Mouse (Mus musculus): ENCODE data around the gene Ddx1. TPM values are rescaled to one million over a fixed set of nuclear protein-coding genes. Genes with fewer than 3 reads are reported as not detected.

Gene Ddx1
- 97.4 and 102 TPM in 2 replicates for polyA plus RNA-seq (2016; fragmentation: Nextera tagmentation; extraction: Ambion mirVana)

DNA sequence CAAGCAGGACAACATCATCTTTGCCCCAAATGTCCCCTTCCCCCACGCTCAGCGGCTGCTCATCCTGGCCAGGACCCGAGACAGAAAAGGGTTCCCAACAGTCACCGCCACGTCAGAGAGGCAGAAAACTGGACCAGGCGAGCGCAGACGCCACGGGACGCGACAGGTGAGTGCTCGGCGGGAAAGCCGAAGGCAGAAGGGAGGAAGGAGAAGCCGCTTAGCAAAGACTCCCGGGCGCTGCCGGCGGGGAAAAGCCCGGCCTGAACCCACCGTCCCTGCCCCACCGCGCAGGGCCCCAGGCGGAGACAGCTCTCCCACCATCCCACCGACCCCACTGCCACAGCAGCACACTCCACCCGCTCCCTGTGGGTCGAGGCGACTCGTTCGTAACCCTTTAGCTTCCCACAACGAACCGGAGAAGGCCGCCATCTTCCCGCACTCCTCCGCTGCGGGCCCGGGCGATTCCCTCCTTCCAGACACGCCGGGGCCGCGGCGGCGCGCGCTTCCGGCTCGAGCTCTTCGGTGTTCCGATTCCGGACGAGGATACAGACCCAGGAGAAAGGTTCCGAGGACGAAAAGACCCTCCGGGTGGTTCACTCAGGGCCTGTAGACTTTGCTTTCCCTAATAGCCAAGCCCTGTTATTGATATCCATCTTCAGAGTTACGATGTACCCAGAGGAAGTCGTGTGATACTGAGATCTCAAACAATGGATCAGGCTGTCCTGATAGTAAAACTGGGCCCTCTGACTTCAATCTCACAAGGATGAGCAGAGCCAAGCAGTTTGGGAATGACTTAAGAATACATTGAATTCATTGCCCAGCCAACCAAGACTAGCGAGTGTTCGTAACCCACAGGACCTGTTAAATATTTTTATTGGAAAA is at the start of gene Ddx1:
Ddx1 (minus strand) TSS at position 523 of the 882 bp plus-strand sequence.
- Histone ChIP-seq H3K9me3 (replicated peaks) (no peaks in the 10 kb centered on the region), H3K4me2 (peak within 1 kb of the TSS; percentile 71), H3K9ac (peak within 1 kb of the TSS; percentile 91), H3K4me3 (peak within 1 kb of the TSS; percentile 89), H3K27ac (ENCODE audit: poor library complexity, severe bottlenecking) (peak within 1 kb of the TSS; percentile 73), H3K36me3 (peaks cover 12% of the 10 kb centered on the region), H3K27me3 (replicated peaks) (no peaks in the 10 kb centered on the region), H3K4me1 (replicated peaks) (peaks cover 9% of the 10 kb centered on the region; the same call in 1 of the 2 replicates)
- peak; percentile 86 for ATAC-seq (ENCODE audit: insufficient number of reproducible peaks, low FRiP score)
- WGBS: 2% methylated on average over 59 of the region's 59 CpGs

DNA sequence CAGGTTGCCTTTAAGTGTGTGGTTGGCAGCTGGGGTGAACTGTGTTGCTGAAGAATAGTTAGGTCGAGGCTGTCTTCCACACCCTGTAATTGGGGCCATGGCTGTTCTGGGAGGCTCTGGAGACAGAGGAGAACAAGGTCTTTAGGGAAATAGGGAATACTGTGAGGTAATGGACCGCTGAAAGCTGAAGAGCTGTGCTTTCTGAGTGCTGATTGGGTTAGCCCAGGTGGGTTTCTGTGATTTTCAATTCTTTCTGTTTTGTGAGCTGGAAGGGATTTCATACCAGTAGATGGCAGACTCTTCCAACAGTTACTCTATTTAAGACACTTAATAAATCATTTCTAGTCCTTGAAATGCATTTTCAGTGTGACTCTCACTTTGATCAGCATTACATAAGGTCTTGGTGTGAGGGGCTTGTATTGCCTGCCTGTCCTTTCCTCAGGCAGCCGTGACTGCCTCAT is 44.4 kb upstream of the Ddx1 start:
- Histone ChIP-seq H3K9me3 (replicated peaks) (no peaks in the 10 kb centered on the region), H3K36me3 (peaks cover 13% of the 10 kb centered on the region; the same call in 1 of the 2 replicates), H3K4me1 (replicated peaks) (no peaks in the 10 kb centered on the region), H3K27me3 (replicated peaks) (no peaks in the 10 kb centered on the region), H3K4me3 (no peak overlapping the region), H3K4me2 (no peak overlapping the region), H3K27ac (ENCODE audit: poor library complexity, severe bottlenecking) (no peak overlapping the region), H3K9ac (no peak overlapping the region)
- ATAC-seq (ENCODE audit: insufficient number of reproducible peaks, low FRiP score): no peak
- 68% methylated on average over 3 of the region's 3 CpGs for WGBS

DNA sequence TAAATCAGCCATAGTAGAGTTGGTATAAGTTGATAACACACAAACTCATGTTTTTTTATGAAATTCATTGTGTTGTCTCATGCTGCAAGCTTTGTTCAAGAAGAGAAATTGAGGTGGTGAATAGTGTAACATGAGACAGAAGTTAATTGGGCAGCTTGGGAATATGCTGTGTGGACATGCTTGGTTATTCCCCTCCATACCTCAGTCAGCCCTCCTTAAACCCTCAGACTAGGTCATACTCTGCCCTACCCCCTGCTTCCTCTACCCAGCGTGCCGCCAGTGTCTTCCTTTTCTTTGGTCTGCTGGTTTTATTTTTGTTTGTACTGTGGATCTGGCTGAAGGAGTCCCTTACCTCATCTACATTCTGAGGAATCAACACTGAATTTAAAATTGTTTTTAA is 42.4 kb upstream of the Ddx1 start:
- no peak overlapping the region for H3K9ac ChIP-seq
- no peak for ATAC-seq (ENCODE audit: insufficient number of reproducible peaks, low FRiP score)
- no peak overlapping the region for H3K4me3 ChIP-seq
- H3K27me3 ChIP-seq (replicated peaks): no peaks in the 10 kb centered on the region
- WGBS: 77% methylated on average over 2 of the region's 2 CpGs
- peaks cover 15% of the 10 kb centered on the region for H3K36me3 ChIP-seq
- no peak overlapping the region for H3K27ac ChIP-seq (ENCODE audit: poor library complexity, severe bottlenecking)
- H3K4me1 ChIP-seq (replicated peaks): no peaks in the 10 kb centered on the region
- H3K9me3 ChIP-seq (replicated peaks): no peaks in the 10 kb centered on the region
- no peak overlapping the region for H3K4me2 ChIP-seq

DNA sequence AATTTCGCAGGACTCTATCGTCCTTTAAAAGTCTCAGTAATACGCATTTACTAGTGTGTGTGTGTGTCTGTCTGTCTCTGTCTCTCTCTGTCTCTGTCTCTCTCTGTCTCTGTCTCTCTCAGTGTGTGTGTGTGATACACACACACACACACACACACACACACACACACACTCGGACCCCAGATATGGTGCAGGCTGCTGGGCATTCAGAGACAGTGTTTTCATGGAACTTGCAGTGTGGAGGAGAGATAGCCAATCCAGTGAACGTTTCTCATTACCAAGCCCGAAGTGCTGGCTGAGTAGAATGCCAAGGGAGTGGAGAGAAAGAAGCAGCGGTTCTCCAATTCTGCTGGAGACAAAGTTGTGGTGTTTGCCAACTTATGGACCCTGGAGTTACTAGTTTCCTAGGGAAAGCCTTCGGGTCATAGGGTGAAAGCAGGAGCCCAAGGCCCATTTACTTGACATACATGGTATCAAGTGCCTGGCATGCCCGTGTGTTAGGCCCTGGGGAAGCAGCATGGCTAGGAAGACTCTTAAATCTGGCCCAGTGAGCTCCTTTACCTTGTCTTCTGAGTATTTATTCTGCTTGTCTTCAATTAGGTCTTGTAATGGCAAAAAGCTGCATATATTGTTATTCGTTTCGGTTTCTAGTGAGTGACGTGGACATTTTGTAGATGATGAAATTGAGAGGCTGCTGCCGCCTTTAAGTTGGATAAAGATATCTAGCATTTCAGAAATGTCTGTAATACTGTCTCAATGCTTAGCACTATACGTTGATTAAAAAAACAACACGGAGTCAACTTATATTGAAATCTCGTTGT is 20.8 kb upstream of the Ddx1 start:
- no peaks in the 10 kb centered on the region for H3K27me3 ChIP-seq (replicated peaks)
- H3K4me3 ChIP-seq: peak overlapping the region; percentile 96
- H3K4me2 ChIP-seq: peak overlapping the region; percentile 89
- ATAC-seq (ENCODE audit: insufficient number of reproducible peaks, low FRiP score): peak; percentile 38
- WGBS: 44% methylated on average over 16 of the region's 16 CpGs
- no peaks in the 10 kb centered on the region for H3K9me3 ChIP-seq (replicated peaks)
- peaks cover 6% of the 10 kb centered on the region; the same call in 1 of the 2 replicates for H3K36me3 ChIP-seq
- H3K27ac ChIP-seq (ENCODE audit: poor library complexity, severe bottlenecking): no peak overlapping the region
- peak overlapping the region; percentile 88 for H3K9ac ChIP-seq
- H3K4me1 ChIP-seq (replicated peaks): peaks cover 6% of the 10 kb centered on the region

DNA sequence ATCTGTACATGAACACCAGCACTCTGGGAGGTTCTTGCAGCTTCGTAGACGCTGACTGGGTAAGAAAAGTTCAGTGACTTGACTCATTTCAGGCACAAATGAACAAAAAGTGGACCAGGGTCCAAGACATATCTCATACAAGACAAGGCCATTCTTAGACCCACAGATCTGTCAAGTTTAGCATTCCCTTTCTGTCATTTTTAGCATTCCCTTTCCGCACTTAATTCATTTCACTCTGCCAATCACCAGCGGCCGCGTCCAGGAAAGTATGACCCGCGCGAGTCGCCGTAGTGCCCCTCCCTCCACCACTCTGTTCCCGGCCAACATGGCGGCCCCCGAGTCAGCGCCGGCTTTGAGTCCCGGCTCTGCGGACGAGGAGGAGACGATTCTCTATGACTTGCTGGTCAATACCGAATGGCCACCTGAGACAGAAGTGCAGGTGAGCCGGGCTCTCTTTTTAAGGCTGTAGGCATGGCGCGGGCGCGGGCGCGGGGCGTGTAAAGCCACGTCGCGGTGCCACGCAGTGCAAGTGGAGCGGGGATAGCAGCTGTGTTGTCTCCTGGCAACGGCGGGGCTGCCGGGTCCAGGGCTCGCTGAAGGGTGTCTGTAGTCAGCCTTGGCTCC is 19.9 kb upstream of the Ddx1 start, which contains the start of gene Nbas:
Nbas (plus strand) TSS at position 308 of the 624 bp plus-strand sequence.
- Histone ChIP-seq H3K9me3 (replicated peaks) (no peaks in the 10 kb centered on the region), H3K27me3 (replicated peaks) (no peaks in the 10 kb centered on the region), H3K4me2 (peak within 1 kb of the TSS; percentile 89), H3K9ac (peak within 1 kb of the TSS; percentile 88), H3K4me1 (replicated peaks) (peaks cover 6% of the 10 kb centered on the region), H3K36me3 (peaks cover 2% of the 10 kb centered on the region; the same call in 1 of the 2 replicates), H3K27ac (ENCODE audit: poor library complexity, severe bottlenecking) (no peak within 1 kb of the TSS), H3K4me3 (peak within 1 kb of the TSS; percentile 96)
- ATAC-seq (ENCODE audit: insufficient number of reproducible peaks, low FRiP score): peak; percentile 87
- whole genome bisulfite sequencing: 4% methylated on average over 38 of the region's 38 CpGs

DNA sequence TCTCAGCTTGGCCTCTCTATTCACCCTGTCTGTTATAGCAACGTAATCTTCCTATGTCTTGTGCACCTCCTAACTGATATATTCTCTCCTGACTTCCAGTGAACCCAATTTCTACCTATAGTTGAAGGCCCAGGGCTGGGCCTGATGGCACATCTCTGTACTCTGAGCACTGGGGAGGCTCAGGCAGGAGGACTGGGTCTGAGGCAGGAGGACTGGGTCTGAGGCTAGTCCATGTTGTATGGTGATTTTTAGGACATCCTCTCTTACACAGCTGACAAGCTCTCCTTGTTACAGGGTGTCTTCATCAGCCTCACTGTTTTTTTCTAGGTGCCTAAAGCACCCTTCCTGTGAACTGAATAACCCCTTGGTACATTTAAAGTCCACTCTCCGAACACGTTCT is 19.4 kb upstream of the Ddx1 start:
- ATAC-seq (ENCODE audit: insufficient number of reproducible peaks, low FRiP score): peak; percentile 52; the same call in 1 of the 2 replicates
- Histone ChIP-seq H3K27me3 (replicated peaks) (no peaks in the 10 kb centered on the region), H3K4me1 (replicated peaks) (peaks cover 6% of the 10 kb centered on the region), H3K27ac (ENCODE audit: poor library complexity, severe bottlenecking) (no peak overlapping the region), H3K9ac (no peak overlapping the region), H3K4me2 (peak overlapping the region; percentile 89), H3K4me3 (peak overlapping the region; percentile 96), H3K36me3 (no peaks in the 10 kb centered on the region), H3K9me3 (replicated peaks) (no peaks in the 10 kb centered on the region)
- WGBS: 46% methylated on average over 3 of the region's 3 CpGs

DNA sequence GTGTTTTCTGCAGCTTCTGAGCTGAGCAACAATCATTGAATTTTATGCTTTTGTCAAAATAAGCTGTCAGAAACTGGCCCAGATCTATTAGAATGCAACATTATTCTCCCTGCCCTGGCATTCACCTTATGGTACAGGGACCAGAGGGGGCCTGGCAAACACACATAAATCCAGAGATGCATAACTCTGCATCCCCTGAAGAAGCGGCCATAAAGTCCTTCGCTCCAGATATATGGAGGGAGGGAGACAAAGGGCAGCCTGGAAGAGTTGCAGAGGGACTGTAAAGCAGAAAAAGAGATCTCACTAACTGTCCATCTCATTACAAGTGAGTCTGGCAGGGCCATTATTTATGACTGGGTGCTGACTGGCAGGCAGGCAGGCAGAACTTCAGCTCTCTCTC is 6.7 kb upstream of the Ddx1 start:
- Histone ChIP-seq H3K27ac (ENCODE audit: poor library complexity, severe bottlenecking) (no peak overlapping the region), H3K4me3 (no peak overlapping the region), H3K4me2 (no peak overlapping the region), H3K27me3 (replicated peaks) (no peaks in the 10 kb centered on the region), H3K9me3 (replicated peaks) (no peaks in the 10 kb centered on the region), H3K4me1 (replicated peaks) (peaks cover 14% of the 10 kb centered on the region), H3K36me3 (no peaks in the 10 kb centered on the region), H3K9ac (no peak overlapping the region)
- no peak for ATAC-seq (ENCODE audit: insufficient number of reproducible peaks, low FRiP score)
- 89% methylated on average over 2 of the region's 2 CpGs for WGBS

DNA sequence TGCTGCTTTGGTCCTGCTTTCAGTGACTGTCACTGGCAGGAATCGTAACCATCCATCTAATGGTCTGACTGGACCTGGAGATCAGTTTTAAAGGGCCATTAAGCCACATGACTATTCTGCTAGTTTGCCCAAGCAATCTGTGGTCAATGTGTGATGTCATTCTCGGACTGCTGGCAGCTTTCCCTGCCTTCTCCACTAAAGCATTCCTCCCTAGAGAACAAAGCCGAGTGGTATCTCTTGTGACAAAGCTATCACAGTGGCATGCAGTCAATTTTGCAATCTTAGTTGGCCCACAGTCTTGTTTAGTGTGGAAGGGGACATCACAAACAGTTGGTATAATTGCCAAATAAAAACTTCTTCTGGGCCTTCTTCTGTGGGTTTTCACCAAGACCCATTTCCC is 6.1 kb upstream of the Ddx1 start:
- no peak overlapping the region for H3K9ac ChIP-seq
- H3K4me3 ChIP-seq: no peak overlapping the region
- no peak for ATAC-seq (ENCODE audit: insufficient number of reproducible peaks, low FRiP score)
- H3K27me3 ChIP-seq (replicated peaks): no peaks in the 10 kb centered on the region
- H3K4me2 ChIP-seq: peak overlapping the region; percentile 19; the same call in 1 of the 2 replicates
- 11% methylated on average over 3 of the region's 3 CpGs for WGBS
- H3K9me3 ChIP-seq (replicated peaks): no peaks in the 10 kb centered on the region
- no peak overlapping the region for H3K27ac ChIP-seq (ENCODE audit: poor library complexity, severe bottlenecking)
- no peaks in the 10 kb centered on the region for H3K36me3 ChIP-seq
- peaks cover 14% of the 10 kb centered on the region for H3K4me1 ChIP-seq (replicated peaks)

DNA sequence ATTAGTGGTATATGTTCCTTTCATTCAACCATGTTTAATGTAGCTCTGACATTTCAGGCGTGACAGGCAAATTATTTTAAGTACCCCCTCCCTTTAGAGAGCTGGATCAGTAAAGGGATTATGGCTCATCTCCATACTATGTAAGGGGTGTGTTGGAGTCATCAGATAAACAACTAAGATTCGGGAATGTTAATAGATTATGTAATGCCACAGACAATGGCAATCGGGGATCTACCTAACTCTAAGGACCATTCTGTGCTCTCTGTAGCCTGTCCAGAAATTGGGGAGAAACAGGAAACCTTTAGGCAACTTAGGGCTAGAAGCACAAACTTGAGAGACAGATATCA is 533 bp upstream of the Ddx1 start:
- no peak; the same call in 1 of the 2 replicates for ATAC-seq (ENCODE audit: insufficient number of reproducible peaks, low FRiP score)
- H3K4me3 ChIP-seq: peak overlapping the region; percentile 89

DNA sequence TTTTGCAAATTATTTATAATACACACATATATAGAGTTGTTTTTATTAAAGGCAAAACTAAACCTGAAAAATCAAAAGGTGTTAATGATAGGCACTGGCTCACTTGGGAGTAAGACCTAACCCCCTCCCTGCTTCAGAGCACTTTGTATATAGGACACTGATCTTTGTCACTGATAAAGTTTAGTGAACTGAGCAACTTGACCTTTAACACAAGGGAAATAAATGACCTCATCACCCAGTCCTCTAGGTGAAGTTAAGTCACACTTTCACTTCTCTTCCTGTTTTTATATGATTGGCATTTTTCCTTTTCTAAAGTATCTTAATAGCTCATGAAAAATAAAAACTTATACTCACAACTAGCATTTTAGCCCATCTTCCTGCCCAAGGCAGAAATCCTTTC is 6.6 kb downstream of the Ddx1 start:
- ATAC-seq (ENCODE audit: insufficient number of reproducible peaks, low FRiP score): no peak
- H3K4me1 ChIP-seq (replicated peaks): 0 out of 2 replicates have a peak, but pooled peaks cover under 1% of the 10 kb centered on the region
- H3K9ac ChIP-seq: no peak overlapping the region
- H3K4me2 ChIP-seq: no peak overlapping the region
- H3K27ac ChIP-seq (ENCODE audit: poor library complexity, severe bottlenecking): no peak overlapping the region
- peaks cover 55% of the 10 kb centered on the region for H3K36me3 ChIP-seq
- no peak overlapping the region for H3K4me3 ChIP-seq
- no peaks in the 10 kb centered on the region for H3K27me3 ChIP-seq (replicated peaks)
- H3K9me3 ChIP-seq (replicated peaks): no peaks in the 10 kb centered on the region

More for the DNA sequence above, 533 bp upstream of the Ddx1 start:
- Histone ChIP-seq H3K36me3 (peaks cover 7% of the 10 kb centered on the region), H3K9me3 (replicated peaks) (no peaks in the 10 kb centered on the region), H3K27ac (ENCODE audit: poor library complexity, severe bottlenecking) (no peak overlapping the region), H3K27me3 (replicated peaks) (no peaks in the 10 kb centered on the region), H3K4me2 (peak overlapping the region; percentile 71), H3K4me1 (replicated peaks) (peaks cover 9% of the 10 kb centered on the region; the same call in 1 of the 2 replicates), H3K9ac (no peak overlapping the region)
- 86% methylated on average over 3 of the region's 3 CpGs for WGBS
